In the genomic region with DNA sequence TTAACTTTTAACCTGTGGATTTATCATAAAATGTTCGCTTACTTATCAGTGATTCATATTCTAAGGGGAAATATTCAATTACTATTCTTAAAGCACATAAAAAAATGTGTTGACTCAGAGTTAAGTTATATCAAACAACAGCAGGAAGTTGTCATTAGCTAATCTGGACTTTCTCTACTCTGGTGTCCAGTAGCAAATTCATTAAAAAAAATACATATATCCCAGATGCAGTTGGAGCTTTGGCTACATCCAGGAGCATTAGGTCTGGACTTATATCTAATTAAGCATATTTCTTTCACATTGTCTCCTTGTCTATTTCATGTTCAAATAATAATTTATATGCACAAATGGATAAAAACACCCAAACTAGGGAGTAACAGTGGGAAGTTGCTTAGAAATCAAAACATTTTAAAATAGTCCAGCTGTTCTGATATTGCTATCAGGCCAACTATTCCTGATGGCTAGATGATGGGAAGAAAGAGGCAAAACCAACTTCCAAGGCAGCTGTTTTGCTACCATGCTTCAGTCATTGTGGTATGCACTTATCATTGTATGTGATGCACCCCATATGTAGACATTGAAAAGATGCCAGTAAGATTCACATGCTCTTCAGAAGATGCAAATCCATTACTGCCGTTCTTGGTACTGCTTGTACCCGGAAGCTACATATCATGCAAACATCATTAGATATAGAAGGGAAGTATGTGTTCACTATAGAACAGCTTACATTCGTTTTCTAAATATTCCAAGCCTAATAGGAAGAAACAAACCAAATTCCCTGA, we compare ENCODE assay signal across 14 mouse cellular contexts.
"Had no signal": no experiment of that assay in that cellular context is flagged by ENCODE, and none has a peak within 500 bp of the region (broad histone marks: within the 10 kb centered on the region; RNA-seq: fewer than 3 reads in every experiment).

No protein-coding gene starts in this region.

- H3K4me2 ChIP-seq: limb, embryonic 12.5 days; limb, embryonic 15.5 days; liver, embryonic 11.5 days; midbrain, embryonic 11.5 days had no signal

- H3K27me3 ChIP-seq: limb, embryonic 12.5 days; limb, embryonic 15.5 days had no signal

- H3K4me3 ChIP-seq: limb, embryonic 12.5 days; limb, embryonic 15.5 days had no signal

- H3K27ac ChIP-seq: limb, embryonic 12.5 days; limb, embryonic 15.5 days; liver, embryonic 14.5 days had no signal

- H3K4me1 ChIP-seq: limb, embryonic 12.5 days; limb, embryonic 15.5 days had no signal

- DNase-seq: kidney, adult 2 months; kidney, postnatal 14 days; left cerebral cortex, postnatal 4 days; liver, postnatal 0 days; lung, postnatal 36 days; midbrain, embryonic 14.5 days; right cerebral cortex, postnatal 14 days; right cerebral cortex, postnatal 4 days; thymus, postnatal 25 days had no signal

- H3K36me3 ChIP-seq: limb, embryonic 12.5 days; limb, embryonic 15.5 days had no signal

- ATAC-seq: liver, postnatal 0 days had no signal

- H3K9me3 ChIP-seq: limb, embryonic 12.5 days; limb, embryonic 15.5 days had no signal

- H3K9ac ChIP-seq: limb, embryonic 12.5 days; limb, embryonic 15.5 days; liver, embryonic 14.5 days; liver, postnatal 0 days had no signal
